Mouse (Mus musculus) testis, adult 2 months (tissue): ENCODE data around the gene Creb5. TPM values are rescaled to one million over a fixed set of nuclear protein-coding genes. Genes with fewer than 3 reads are reported as not detected.

Experiments
- H3K27ac ChIP-seq: fragments of 200-500 bp; 2 replicates; pipeline ENCODE4 v1.5.1; 2012; ENCODE audit warnings: low read depth, low read length; ENCODE audit not compliant: control insufficient read depth, insufficient read depth
- H3K27me3 ChIP-seq: fragments of 200-500 bp; 2 replicates; pipeline ENCODE4 v1.6.1; 2012; ENCODE audit warnings: mild to moderate bottlenecking, low read length, moderate library complexity; ENCODE audit not compliant: control insufficient read depth, insufficient read depth
- H3K36me3 ChIP-seq: fragments of 200-500 bp; 2 replicates; pipeline ENCODE4 v1.6.1; 2012; ENCODE audit warnings: mild to moderate bottlenecking, low read length; ENCODE audit not compliant: control insufficient read depth, insufficient read depth
- H3K4me1 ChIP-seq: fragments of 200-500 bp; 2 replicates; pipeline ENCODE4 v1.6.1; 2012; ENCODE audit warnings: low read length; ENCODE audit not compliant: control insufficient read depth, insufficient read depth
- H3K4me3 ChIP-seq: fragments of 200-500 bp; 2 replicates; pipeline ENCODE4 v1.5.1; 2012; ENCODE audit warnings: low read depth, mild to moderate bottlenecking, low read length, moderate library complexity, mixed read lengths; ENCODE audit not compliant: control insufficient read depth
- CTCF ChIP-seq: fragments of 200-500 bp; IDR thresholded peaks from 2 replicates; pipeline ENCODE4 v1.5.1; 2012; ENCODE audit warnings: low read depth, mild to moderate bottlenecking, inconsistent platforms, low read length, moderate library complexity; ENCODE audit not compliant: control insufficient read depth, insufficient read depth, insufficient replicate concordance
- POLR2A ChIP-seq: fragments of 200-500 bp; IDR thresholded peaks from 2 replicates; pipeline ENCODE4 v1.6.1; 2012; ENCODE audit warnings: low read depth, mild to moderate bottlenecking, inconsistent platforms, low read length, moderate library complexity; ENCODE audit not compliant: control insufficient read depth
- polyA plus RNA-seq: library from polyadenylated mRNA; depleted of rRNA; stranded (reverse); fragments of >200 nt; gene quantifications from 2 replicates; pipeline ENCODE4 v1.2.3, GENCODE M21; 2012

Gene Creb5
- polyA plus RNA-seq, 1 experiment = 0.26 TPM

GRCm38 (mm10) chr6:53716013-53716412, 428.9 kb downstream of the Creb5 start:
- Histone ChIP-seq H3K27me3 (no peaks in the 10 kb centered on the region), H3K36me3 (no peaks in the 10 kb centered on the region), H3K4me3 (no peak overlapping the region), H3K4me1 (no peaks in the 10 kb centered on the region; the same call in 1 of the 2 replicates), H3K27ac (no peak overlapping the region)
- TF ChIP-seq CTCF (no peak), POLR2A (no peak)

GRCm38 (mm10) chr6:53720009-53720408, 432.9 kb downstream of the Creb5 start:
- TF ChIP-seq POLR2A = no peak
- TF ChIP-seq CTCF = no peak
- Histone ChIP-seq H3K27ac (no peak overlapping the region), H3K4me1 (no peaks in the 10 kb centered on the region; the same call in 1 of the 2 replicates), H3K36me3 (no peaks in the 10 kb centered on the region), H3K27me3 (no peaks in the 10 kb centered on the region), H3K4me3 (no peak overlapping the region)

GRCm38 (mm10) chr6:53721595-53721994, 434.5 kb downstream of the Creb5 start:
- Histone ChIP-seq H3K4me1 (no peaks in the 10 kb centered on the region; the same call in 1 of the 2 replicates), H3K36me3 (no peaks in the 10 kb centered on the region), H3K4me3 (no peak overlapping the region), H3K27ac (no peak overlapping the region), H3K27me3 (no peaks in the 10 kb centered on the region)
- TF ChIP-seq POLR2A (no peak), CTCF (peak; percentile 99)

- TF ChIP-seq POLR2A = no peak
- no peak for TF ChIP-seq CTCF
- no peaks in the 10 kb centered on the region for H3K36me3 ChIP-seq
- no peak overlapping the region for H3K27ac ChIP-seq
- H3K4me1 ChIP-seq = no peaks in the 10 kb centered on the region; the same call in 1 of the 2 replicates
- H3K27me3 ChIP-seq = no peaks in the 10 kb centered on the region
- H3K4me3 ChIP-seq = no peak overlapping the region
Measured at GRCm38 (mm10) chr6:53722694-53723093, 435.6 kb downstream of the Creb5 start.

GRCm38 (mm10) chr6:53730487-53730886, 443.4 kb downstream of the Creb5 start:
- TF ChIP-seq POLR2A (no peak), CTCF (no peak)
- H3K4me1 ChIP-seq = peaks cover 3% of the 10 kb centered on the region; the same call in 1 of the 2 replicates

GRCm38 (mm10) chr6:53730996-53731485, 444.0 kb downstream of the Creb5 start:
- TF ChIP-seq POLR2A = no peak
- no peak for TF ChIP-seq CTCF
- Histone ChIP-seq H3K36me3 (no peaks in the 10 kb centered on the region), H3K27ac (no peak overlapping the region), H3K27me3 (no peaks in the 10 kb centered on the region), H3K4me1 (peaks cover 3% of the 10 kb centered on the region; the same call in 1 of the 2 replicates), H3K4me3 (no peak overlapping the region)

More at GRCm38 (mm10) chr6:53730487-53730886, 443.4 kb downstream of the Creb5 start:
- no peak overlapping the region for H3K4me3 ChIP-seq
- no peak overlapping the region for H3K27ac ChIP-seq
- H3K36me3 ChIP-seq = no peaks in the 10 kb centered on the region
- no peaks in the 10 kb centered on the region for H3K27me3 ChIP-seq

GRCm38 (mm10) chr6:53733546-53733945, 446.5 kb downstream of the Creb5 start:
- H3K36me3 ChIP-seq = no peaks in the 10 kb centered on the region
- H3K27ac ChIP-seq = no peak overlapping the region
- TF ChIP-seq CTCF (no peak), POLR2A (no peak)
- peaks cover 3% of the 10 kb centered on the region; the same call in 1 of the 2 replicates for H3K4me1 ChIP-seq
- H3K4me3 ChIP-seq = no peak overlapping the region
- no peaks in the 10 kb centered on the region for H3K27me3 ChIP-seq

GRCm38 (mm10) chr6:53733999-53734398, 446.9 kb downstream of the Creb5 start:
- TF ChIP-seq CTCF (no peak), POLR2A (no peak)
- no peaks in the 10 kb centered on the region for H3K36me3 ChIP-seq
- H3K4me3 ChIP-seq = no peak overlapping the region
- peaks cover 3% of the 10 kb centered on the region; the same call in 1 of the 2 replicates for H3K4me1 ChIP-seq
- H3K27me3 ChIP-seq = no peaks in the 10 kb centered on the region
- peak overlapping the region; percentile 37 for H3K27ac ChIP-seq
